Mouse (Mus musculus) mouse embryonic stem cell (cell line): Measurements from ENCODE around the gene Kcnj14.

Source experiments
- in situ Hi-C, 2 experiments: fragments of 300-500 bp; cut with MboI; formaldehyde crosslinking; loops; 1 replicate in 1 of 2; 3 replicates in 1 of 2; pipeline ENCODE4 v1.14.3; 2019 to 2020; ENCODE audit warnings: low sequenced_read_pairs in 2 of 2, low pct_unique_long_range_greater_than_20kb in 1 of 2, mixed read lengths in 1 of 2; ENCODE audit not compliant: unreplicated experiment in 1 of 2

The Kcnj14 gene

DNA sequence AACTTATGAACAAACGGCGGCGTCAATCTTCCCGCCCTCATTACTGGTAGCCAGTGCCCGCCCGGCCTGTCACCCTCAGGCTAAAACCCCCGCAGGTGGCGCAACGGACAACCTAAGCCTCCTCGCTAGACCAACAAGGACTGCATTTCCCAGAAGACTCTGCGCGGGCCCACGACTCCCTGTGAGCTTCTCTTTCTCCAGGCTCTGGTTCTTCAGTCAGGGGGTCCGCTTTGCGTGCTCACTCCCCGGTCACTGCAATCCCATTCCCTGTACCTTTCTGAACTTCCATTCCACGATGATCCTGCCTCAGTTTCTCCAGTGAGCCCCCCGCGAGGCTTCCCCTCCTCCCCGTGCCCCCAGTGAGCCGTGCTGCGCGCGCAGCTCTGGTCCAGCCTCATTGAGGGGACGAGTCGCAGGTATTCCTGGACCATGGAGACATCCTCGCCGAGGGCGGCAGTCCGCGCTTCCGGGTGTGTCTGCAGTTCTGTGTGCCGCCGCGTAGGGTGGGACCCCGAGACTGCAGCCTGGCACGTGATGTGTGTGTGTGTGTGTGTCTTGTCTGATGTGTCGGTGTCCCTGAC is 41.0 kb downstream of the Kcnj14 start, which contains the start of gene Lmtk3:
Gene Lmtk3 (plus strand): TSS at position 228 of the 581 bp plus-strand sequence.
- in situ Hi-C loops, result no loop called here

DNA sequence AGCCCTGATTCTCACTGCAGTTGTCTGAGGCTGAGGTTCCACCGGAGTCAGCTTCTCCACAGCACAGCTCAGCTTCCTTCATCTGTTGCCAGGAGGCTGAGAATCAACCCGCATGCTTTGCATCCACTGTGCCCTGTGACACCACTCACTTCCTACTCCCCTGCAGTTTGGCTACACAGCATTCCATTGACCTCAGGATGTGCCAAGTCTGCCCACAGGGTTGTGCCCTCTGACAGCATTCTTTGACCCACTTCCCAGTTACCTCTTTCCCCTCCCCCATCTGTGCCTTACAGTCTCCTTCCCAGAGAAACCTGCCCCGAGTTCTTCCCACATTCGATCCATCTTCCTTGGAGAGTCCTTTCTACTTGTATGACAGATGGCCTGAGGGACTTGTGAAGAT is 42.3 kb downstream of the Kcnj14 start:
- in situ Hi-C loops, result no loop called here

DNA sequence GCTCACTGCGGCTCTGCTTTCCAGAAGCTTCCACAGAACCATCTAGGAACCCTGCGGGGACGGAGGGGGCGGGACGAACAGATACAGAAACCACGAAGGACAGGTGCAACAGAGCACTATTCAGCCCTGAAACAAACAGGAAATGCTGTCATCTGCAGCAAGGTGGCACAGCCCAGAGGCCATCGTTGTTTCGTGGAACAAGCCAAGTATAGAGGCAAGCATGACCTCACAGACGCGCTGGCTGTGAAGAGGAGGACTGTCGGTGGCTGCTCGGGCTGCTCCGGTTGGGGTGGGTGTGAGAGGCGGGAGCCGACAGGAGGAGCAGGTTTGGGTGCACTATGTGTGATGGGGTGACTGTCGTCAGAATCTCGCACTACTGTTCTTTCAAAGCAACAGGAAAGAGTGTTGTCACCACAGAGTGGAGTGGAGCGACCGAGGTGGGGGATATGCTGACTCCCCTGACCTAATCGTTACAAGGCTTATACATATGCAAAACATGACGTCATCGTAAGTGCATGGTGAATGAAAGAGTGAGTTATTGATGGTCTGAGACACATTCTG is 45.4 kb downstream of the Kcnj14 start:
- in situ Hi-C loops, result no loop called here

GRCm38 (mm10) chr7:45775237-45775636 is 49.3 kb downstream of the Kcnj14 start:
- in situ Hi-C loops, result no loop called here

DNA sequence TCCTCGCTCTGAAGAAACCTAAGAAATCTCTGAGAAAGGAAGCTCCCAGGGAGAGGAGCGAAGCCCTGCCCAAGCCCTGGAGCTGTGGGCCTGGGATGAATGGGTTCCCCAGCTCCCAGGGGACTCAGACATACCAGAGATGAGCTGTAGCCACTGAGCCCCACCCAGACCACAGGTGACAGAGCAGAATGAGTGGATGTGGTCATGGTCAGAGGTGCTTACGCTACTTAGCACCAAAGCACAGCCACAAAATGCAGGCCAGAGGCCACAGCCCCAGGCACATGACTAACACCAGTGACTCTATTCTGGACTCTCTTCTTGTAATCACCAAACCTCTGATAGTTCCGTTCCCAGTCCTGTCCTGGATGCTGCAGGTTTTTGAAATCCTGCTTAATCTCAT is 53.5 kb downstream of the Kcnj14 start:
- in situ Hi-C loops, result no loop called here

DNA sequence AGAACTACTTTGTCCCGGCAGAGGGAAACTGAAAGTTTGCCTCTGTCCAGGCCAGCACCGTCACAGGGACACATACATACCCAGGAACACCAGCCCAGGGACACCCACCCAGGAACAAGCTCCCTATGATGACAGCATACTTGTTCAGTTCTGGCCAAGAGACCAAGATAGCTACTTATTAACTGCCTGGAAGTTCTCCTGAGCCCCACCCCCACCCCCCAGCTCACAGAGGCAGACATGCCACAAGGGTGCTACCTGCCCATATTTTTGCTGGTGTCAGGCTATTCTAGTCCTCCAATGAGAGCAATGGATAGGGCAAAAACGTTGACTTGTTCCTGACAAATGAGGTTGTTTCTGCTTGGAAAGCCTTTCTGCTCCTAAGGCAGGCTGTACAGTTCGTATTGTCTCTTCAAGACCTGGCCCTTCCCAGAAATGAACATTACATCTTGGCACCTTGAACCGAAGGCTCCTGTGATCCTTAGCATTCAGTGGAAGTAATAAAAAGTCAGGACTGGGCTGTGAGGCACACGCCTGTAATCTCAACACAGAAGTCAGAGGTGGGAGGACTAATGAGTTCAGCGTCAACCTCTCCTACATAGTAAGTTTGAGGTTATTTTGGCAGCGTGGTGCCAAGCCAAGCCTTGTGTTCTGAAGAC is 54.0 kb downstream of the Kcnj14 start:
- in situ Hi-C loops, result no loop called here

DNA sequence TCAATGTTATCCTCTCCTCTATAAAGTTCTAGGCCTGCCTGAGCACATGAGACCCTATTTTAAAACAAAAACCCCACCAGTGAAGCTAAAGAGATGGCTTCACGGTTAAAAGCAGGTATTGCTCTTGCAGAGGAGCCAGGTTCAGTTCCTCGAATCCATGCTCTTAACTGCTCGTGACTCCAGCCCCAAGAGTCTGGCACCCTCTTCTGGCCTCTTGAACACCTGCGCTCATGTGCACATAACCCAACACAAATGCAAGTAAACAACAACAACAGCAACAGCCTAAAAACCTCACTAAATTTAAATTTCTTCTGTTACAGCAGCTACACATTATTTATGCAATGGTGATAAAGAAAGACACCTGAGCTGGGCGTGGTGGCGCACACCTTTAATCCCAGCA is 57.1 kb downstream of the Kcnj14 start:
- in situ Hi-C loops, result no loop called here

- in situ Hi-C loops, result no loop called here
These were observed 57.8 kb downstream of the Kcnj14 start for GRCm38 (mm10) chr7:45766764-45767163.
